24 mouse cellular contexts compared by ENCODE assay signal in genomic region chr14:96081681-96082207, GRCm38 (mm10).
DNase-seq lines count a peak whose midpoint lies in the region; ATAC-seq and TF ChIP-seq lines count a peak whose summit lies in the region.
"Had no signal": no experiment of that assay in that cellular context is flagged by ENCODE, and none has a peak within 500 bp of the region (broad histone marks: within the 10 kb centered on the region; RNA-seq: fewer than 3 reads in every experiment).

No protein-coding gene starts in this region.

- peaks cover 12% of the 10 kb centered on the region for H3K4me1 ChIP-seq in forebrain, embryonic 10.5 days
- H3K4me1 ChIP-seq in forebrain, embryonic 16.5 days (replicated peaks; ENCODE audit: control insufficient read depth, insufficient read depth, low read length): no peaks in the 10 kb centered on the region
- H3K4me1 ChIP-seq in kidney, postnatal 0 days (replicated peaks; ENCODE audit: insufficient read depth, low read length): no peaks in the 10 kb centered on the region
- peaks cover 5% of the 10 kb centered on the region; the same call in 1 of the 2 replicates for H3K4me1 ChIP-seq in neural tube, embryonic 12.5 days
- H3K4me1 ChIP-seq: heart, embryonic 15.5 days; limb, embryonic 12.5 days had no signal

- no peaks in the 10 kb centered on the region for H3K36me3 ChIP-seq in forebrain, embryonic 10.5 days (replicated peaks)
- no peaks in the 10 kb centered on the region for H3K36me3 ChIP-seq in forebrain, embryonic 16.5 days (ENCODE audit: control insufficient read depth, insufficient read depth)
- no peaks in the 10 kb centered on the region for H3K36me3 ChIP-seq in kidney, postnatal 0 days (ENCODE audit: insufficient read depth, low read length)
- no peaks in the 10 kb centered on the region for H3K36me3 ChIP-seq in neural tube, embryonic 12.5 days
- H3K36me3 ChIP-seq: heart, embryonic 15.5 days; limb, embryonic 12.5 days; midbrain, embryonic 13.5 days had no signal

- no peak overlapping the region for H3K4me3 ChIP-seq in forebrain, embryonic 10.5 days
- H3K4me3 ChIP-seq in forebrain, embryonic 16.5 days (replicated peaks; ENCODE audit: low read length): no peak overlapping the region
- no peak overlapping the region for H3K4me3 ChIP-seq in kidney, postnatal 0 days (replicated peaks; ENCODE audit: low read depth, low read length)
- no peak overlapping the region for H3K4me3 ChIP-seq in neural tube, embryonic 12.5 days
- H3K4me3 ChIP-seq: gastrocnemius, adult 2 months; heart, embryonic 15.5 days; limb, embryonic 12.5 days; midbrain, embryonic 13.5 days had no signal

- H3K27ac ChIP-seq in forebrain, embryonic 10.5 days: peak overlapping the region; percentile 40; the same call in 1 of the 2 replicates
- H3K27ac ChIP-seq in forebrain, embryonic 16.5 days (ENCODE audit: low read length): no peak overlapping the region
- no peak overlapping the region for H3K27ac ChIP-seq in kidney, postnatal 0 days
- no peak overlapping the region for H3K27ac ChIP-seq in neural tube, embryonic 12.5 days
- H3K27ac ChIP-seq: gastrocnemius, adult 2 months; heart, embryonic 15.5 days; limb, embryonic 12.5 days; midbrain, embryonic 13.5 days had no signal

- H3K4me2 ChIP-seq in forebrain, embryonic 16.5 days (ENCODE audit: low read length): no peak overlapping the region
- no peak overlapping the region for H3K4me2 ChIP-seq in kidney, postnatal 0 days (ENCODE audit: low read length)
- no peak overlapping the region for H3K4me2 ChIP-seq in neural tube, embryonic 12.5 days (replicated peaks)
- H3K4me2 ChIP-seq: heart, embryonic 15.5 days; limb, embryonic 12.5 days; liver, embryonic 11.5 days; midbrain, embryonic 13.5 days had no signal

- no peak overlapping the region for H3K9ac ChIP-seq in forebrain, embryonic 16.5 days (replicated peaks; ENCODE audit: low read depth, low read length)
- no peak overlapping the region for H3K9ac ChIP-seq in kidney, postnatal 0 days (ENCODE audit: low read depth, low read length)
- H3K9ac ChIP-seq in neural tube, embryonic 12.5 days: no peak overlapping the region
- H3K9ac ChIP-seq: heart, embryonic 15.5 days; limb, embryonic 12.5 days; liver, postnatal 0 days; midbrain, embryonic 13.5 days had no signal

- ATAC-seq in forebrain, embryonic 16.5 days: no peak
- ATAC-seq in kidney, postnatal 0 days (replicated peaks; ENCODE audit: low FRiP score, low read depth): no peak
- peak; percentile 56; the same call in 1 of the 2 replicates for ATAC-seq in neural tube, embryonic 12.5 days (ENCODE audit: low FRiP score, low read depth)
- ATAC-seq: activated CD4-positive, CD25-positive, alpha-beta regulatory T cell, adult 4 months; inflammation-experienced regulatory T-cells, adult 6 months; liver, postnatal 0 days; lung, postnatal 0 days; midbrain, embryonic 13.5 days had no signal

- no peaks in the 10 kb centered on the region for H3K9me3 ChIP-seq in forebrain, embryonic 10.5 days
- no peaks in the 10 kb centered on the region for H3K9me3 ChIP-seq in forebrain, embryonic 16.5 days (ENCODE audit: control insufficient read depth, low read length)
- H3K9me3 ChIP-seq in kidney, postnatal 0 days (replicated peaks; ENCODE audit: low read length): no peaks in the 10 kb centered on the region
- H3K9me3 ChIP-seq in neural tube, embryonic 12.5 days: no peaks in the 10 kb centered on the region
- H3K9me3 ChIP-seq: heart, embryonic 15.5 days; limb, embryonic 12.5 days; midbrain, embryonic 13.5 days had no signal

- 22% methylated on average over 6 of the region's 6 CpGs for WGBS in forebrain, embryonic 10.5 days
- whole genome bisulfite sequencing in forebrain, embryonic 16.5 days: 20% methylated on average over 6 of the region's 6 CpGs
- 38% methylated on average over 6 of the region's 6 CpGs for WGBS in kidney, postnatal 0 days
- WGBS in neural tube, embryonic 12.5 days: 21% methylated on average over 6 of the region's 6 CpGs

- H3K27me3 ChIP-seq in forebrain, embryonic 10.5 days (ENCODE audit: poor library complexity, severe bottlenecking): no peaks in the 10 kb centered on the region
- H3K27me3 ChIP-seq in forebrain, embryonic 16.5 days (replicated peaks; ENCODE audit: control insufficient read depth, insufficient read depth, low read length): no peaks in the 10 kb centered on the region
- no peaks in the 10 kb centered on the region for H3K27me3 ChIP-seq in kidney, postnatal 0 days (ENCODE audit: insufficient read depth, low read length)
- no peaks in the 10 kb centered on the region for H3K27me3 ChIP-seq in neural tube, embryonic 12.5 days (replicated peaks)
- H3K27me3 ChIP-seq: heart, embryonic 15.5 days; limb, embryonic 12.5 days; midbrain, embryonic 13.5 days had no signal

- DNase-seq in forebrain, embryonic 10.5 days (ENCODE audit: extremely low spot score, low spot score): no peak
- peak; percentile 2 for DNase-seq in kidney, postnatal 0 days (ENCODE audit: low spot score)
- DNase-seq in kidney, adult 9 months: no peak
- peak; percentile 0 for DNase-seq in embryo, embryonic 11.5 days (ENCODE audit: low read depth, low spot score)
- DNase-seq in testis, postnatal 10 days (ENCODE audit: low spot score): no peak
- no peak for DNase-seq in ovary, adult 18-20 months (ENCODE audit: low spot score)
- DNase-seq: adrenal gland, postnatal 14 days; cerebellum, adult 9-10 months; gastrocnemius, adult 2 months; heart, postnatal 4 days; kidney, adult 18-20 months; kidney, postnatal 14 days; layer of hippocampus, postnatal 36 days; liver, postnatal 0 days; thymus, postnatal 14 days had no signal

- no peak for TF ChIP-seq CTCF in kidney, postnatal 0 days (IDR thresholded peaks at IDR 0.05; ENCODE audit: low read depth)

Comparison
In these comparisons a context has a peak if more than half of its experiments do, and no peak if none do; other contexts are left out.
1. DNase-seq: peak in kidney, postnatal 0 days (single experiment) and embryo, embryonic 11.5 days (single experiment); none in forebrain, embryonic 10.5 days (single experiment), kidney, adult 9 months (single experiment), testis, postnatal 10 days (single experiment) and ovary, adult 18-20 months (single experiment).